Mouse (Mus musculus) spleen, adult 10 weeks (tissue): ENCODE results near the gene Armc6. TPM values are rescaled to one million over a fixed set of nuclear protein-coding genes. Genes with fewer than 3 reads are reported as not detected.

Experiments used
- polyA plus RNA-seq: library from polyadenylated mRNA; stranded (reverse); fragments of 350-450 nt; fragmentation: Illumina TruSeq; extraction: RNeasy Lipid Tissue Mini Kit (QIAGEN cat#74804); gene quantifications from one replicate; pipeline ENCODE4 v1.2.3, GENCODE M21; 2015; ENCODE audit warnings: low replicate concordance; ENCODE audit not compliant: insufficient read depth

Armc6 gene
- 3.8 TPM for polyA plus RNA-seq

DNA sequence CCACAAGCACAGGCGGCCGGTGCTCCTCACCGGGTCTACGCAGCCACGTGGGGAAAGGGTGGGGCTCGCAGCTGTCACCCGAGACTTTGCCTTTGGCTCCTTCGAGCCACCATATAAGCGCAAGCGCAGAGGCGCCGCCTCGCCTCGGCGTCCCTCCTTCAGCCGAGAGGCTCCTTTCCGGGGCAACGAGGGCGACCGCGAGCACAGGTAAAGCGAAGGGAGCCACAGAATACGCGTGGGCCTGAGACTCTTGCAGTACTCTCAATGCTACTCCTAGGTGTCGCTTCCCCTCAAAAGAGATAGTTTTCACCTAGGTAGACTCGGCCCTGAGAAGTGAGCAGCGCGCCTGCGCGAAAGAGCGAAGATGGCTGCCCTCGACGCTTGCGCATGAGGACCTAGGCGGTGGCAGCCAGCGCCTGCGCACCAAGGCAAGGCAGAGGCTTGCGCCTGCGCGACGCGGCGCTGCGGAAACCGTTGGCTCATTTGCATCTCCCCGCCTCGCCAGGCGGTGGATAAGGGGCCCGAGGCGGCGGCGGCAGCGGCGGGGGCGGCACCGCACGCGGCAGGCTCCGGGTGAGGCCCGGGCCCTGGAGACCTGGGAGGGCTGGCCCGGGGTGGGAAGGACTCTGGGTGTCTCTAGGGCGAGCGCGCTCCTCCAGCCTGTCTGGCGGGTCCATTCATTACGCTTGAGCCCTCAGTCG lies at the start of gene Armc6, which contains the start of gene Sugp2:
Armc6 (minus strand) TSS at position 387 of the 701 bp plus-strand sequence.
Sugp2 (plus strand) TSS at position 147 of the 701 bp plus-strand sequence.

GRCm38 (mm10) chr8:70282603-70283135 lies 48.4 kb upstream of the Armc6 start, which contains the start of gene Homer3:
TSS of gene Homer3 (plus strand) at chr8:70282827.

DNA sequence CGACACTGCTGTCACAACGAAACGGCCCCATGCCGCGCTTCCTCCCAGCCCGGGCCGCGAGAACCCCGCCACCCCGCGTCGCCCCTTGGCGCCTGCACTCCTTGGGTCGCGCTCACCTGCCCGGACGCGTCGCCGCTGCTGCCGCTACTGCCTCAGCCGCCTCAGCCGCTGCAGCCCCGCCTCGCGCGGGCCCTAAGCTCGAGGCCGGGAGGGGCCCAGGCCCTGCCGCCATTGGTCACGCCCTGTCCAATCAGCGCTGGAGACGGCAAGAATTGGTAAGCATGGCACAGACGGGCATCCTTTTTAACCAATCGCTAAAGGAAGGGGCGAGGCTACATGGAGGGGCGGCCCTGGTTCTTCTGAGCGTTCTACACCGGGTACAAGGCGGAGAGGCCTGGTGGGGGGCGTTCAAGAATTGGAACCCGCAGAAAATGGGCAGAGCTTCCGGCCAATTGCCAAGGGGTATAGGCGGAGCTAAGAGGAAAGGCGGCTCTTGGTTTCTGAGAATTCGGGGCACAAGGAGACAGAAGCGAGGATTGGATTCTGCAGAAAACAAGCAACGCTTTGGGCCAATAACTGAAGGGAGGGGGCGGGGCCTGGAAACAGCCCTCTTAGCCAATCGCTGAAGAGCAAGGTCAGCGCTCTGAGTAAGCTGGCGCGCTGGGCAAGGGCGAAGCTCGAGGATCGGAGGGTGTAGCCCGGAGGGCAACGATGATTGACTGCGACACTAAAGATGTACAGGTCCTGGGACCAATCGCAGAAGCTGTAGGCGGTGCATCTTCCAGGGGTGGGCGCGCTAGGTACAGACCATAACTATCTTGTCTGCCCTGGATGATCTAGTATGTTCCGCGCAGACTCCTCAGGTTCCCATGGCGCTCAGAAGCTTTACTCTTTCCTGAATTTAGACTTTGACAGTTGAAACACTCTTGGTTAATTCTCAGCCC lies 21.9 kb downstream of the Armc6 start, which contains the start of gene Slc25a42:
Slc25a42 (minus strand) TSS at position 194 of the 944 bp plus-strand sequence.

GRCm38 (mm10) chr8:70172043-70172681 lies 62.1 kb downstream of the Armc6 start, which contains the start of gene Tmem161a:
TSS of gene Tmem161a (plus strand) at chr8:70172356.

Other genes starting within 250 kb of the Armc6 start
- 21.0 TPM for gene Gatad2a, start 238.1 kb downstream of the Armc6 start, polyA plus RNA-seq
- 55.1 TPM for gene Mau2, start 191.7 kb downstream of the Armc6 start, polyA plus RNA-seq
- gene Sugp1, start 191.7 kb downstream of the Armc6 start, polyA plus RNA-seq: 29.4 TPM
- 1.2 TPM for gene Tm6sf2, start 161.5 kb downstream of the Armc6 start, polyA plus RNA-seq
- not detected for gene Hapln4, start 151.0 kb downstream of the Armc6 start, polyA plus RNA-seq
- gene Ncan, start 113.6 kb downstream of the Armc6 start, polyA plus RNA-seq: 0.06 TPM
- 17.2 TPM for gene Nr2c2ap, start 103.1 kb downstream of the Armc6 start, polyA plus RNA-seq
- 7.4 TPM for gene Rfxank, start 95.3 kb downstream of the Armc6 start, polyA plus RNA-seq
- 25.0 TPM for gene Borcs8, start 95.0 kb downstream of the Armc6 start, polyA plus RNA-seq
- 0.33 TPM for gene Mef2b, start 94.8 kb downstream of the Armc6 start, polyA plus RNA-seq
- 15.6 TPM for gene Tmem161a, start 62.1 kb downstream of the Armc6 start, polyA plus RNA-seq
- gene Slc25a42, start 22.2 kb downstream of the Armc6 start, polyA plus RNA-seq: 8.9 TPM
- 44.6 TPM for gene Sugp2, start 240 bp downstream of the Armc6 start, polyA plus RNA-seq
- gene Homer3, start 48.4 kb upstream of the Armc6 start, polyA plus RNA-seq: 4.2 TPM
- 23.5 TPM for gene Ddx49, start 68.0 kb upstream of the Armc6 start, polyA plus RNA-seq
- 32.0 TPM for gene Cope, start 68.1 kb upstream of the Armc6 start, polyA plus RNA-seq
- gene Cers1, start 81.3 kb upstream of the Armc6 start, polyA plus RNA-seq: not detected
- not detected for gene Gdf1, start 95.4 kb upstream of the Armc6 start, polyA plus RNA-seq
- 16.2 TPM for gene Upf1, start 118.8 kb upstream of the Armc6 start, polyA plus RNA-seq
- gene Comp, start 139.1 kb upstream of the Armc6 start, polyA plus RNA-seq: 0.10 TPM
- gene Crtc1, start 205.1 kb upstream of the Armc6 start, polyA plus RNA-seq: 6.5 TPM
- gene Klhl26, start 242.5 kb upstream of the Armc6 start, polyA plus RNA-seq: 5.5 TPM